Mouse (Mus musculus): Measurements from ENCODE around the gene Mmgt2. TPM values are rescaled to one million over a fixed set of nuclear protein-coding genes. Genes with fewer than 3 reads are reported as not detected.

The Mmgt2 gene
- polyA plus RNA-seq, 1 experiment from 2014 or later = 62.2 TPM

DNA sequence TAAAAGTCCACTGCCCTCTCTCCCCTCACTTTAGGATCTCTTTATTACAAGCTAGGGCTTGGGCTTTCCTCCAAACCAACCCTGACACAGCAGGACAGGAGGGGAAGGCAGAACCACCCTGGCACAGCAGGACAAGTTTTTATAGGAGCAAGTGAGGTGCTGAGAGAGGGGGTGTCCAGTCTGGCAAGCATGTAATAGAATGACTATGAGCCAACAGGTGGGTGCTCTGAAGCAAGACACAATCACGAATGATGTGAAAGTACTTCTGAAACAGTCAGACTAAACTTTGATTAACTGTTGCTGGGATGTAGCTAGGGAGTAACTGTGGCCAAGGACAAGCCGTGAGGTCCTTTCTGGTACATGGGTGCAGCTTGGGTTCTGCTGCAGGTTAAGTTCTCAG lies 57.7 kb downstream of the Mmgt2 start:
- no peak for TF ChIP-seq CTCF (IDR thresholded peaks at IDR 0.05; ENCODE audit: low read depth)
- 89% methylated on average over 2 of the region's 2 CpGs for WGBS

DNA sequence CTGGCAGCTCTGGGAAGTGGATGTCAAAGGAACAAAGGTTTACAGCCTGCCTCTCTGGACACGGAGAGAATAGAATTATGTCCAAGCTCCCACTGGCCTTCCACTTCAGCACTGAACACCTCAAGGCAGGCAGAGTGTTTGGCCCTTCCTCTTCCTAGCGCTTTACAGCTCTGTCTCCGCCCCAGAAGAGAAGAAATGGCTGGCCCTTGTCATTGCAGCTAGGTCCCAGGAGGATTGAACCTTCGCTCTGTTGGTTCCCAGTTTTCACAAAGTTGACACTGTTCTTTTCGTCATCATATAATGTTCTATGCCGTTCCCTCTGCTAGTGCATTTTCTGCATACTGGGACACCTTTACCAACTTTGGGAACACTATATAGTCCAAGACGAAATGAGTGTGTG lies 59.8 kb downstream of the Mmgt2 start:
- Histone ChIP-seq H3K4me1 (replicated peaks; ENCODE audit: control insufficient read depth, insufficient read depth, low read length) (no peaks in the 10 kb centered on the region), H3K27me3 (replicated peaks; ENCODE audit: control insufficient read depth, insufficient read depth, low read length) (no peaks in the 10 kb centered on the region), H3K9ac (ENCODE audit: low read depth, low read length) (no peak overlapping the region), H3K4me2 (replicated peaks; ENCODE audit: low read depth) (no peak overlapping the region), H3K36me3 (ENCODE audit: control insufficient read depth, insufficient read depth) (0 out of 2 replicates have a peak, but pooled peaks cover 4% of the 10 kb centered on the region), H3K4me3 (ENCODE audit: low read depth, low read length) (no peak overlapping the region), H3K27ac (ENCODE audit: low read depth, low read length) (no peak overlapping the region), H3K9me3 (ENCODE audit: control insufficient read depth) (no peaks in the 10 kb centered on the region)
- no peak for TF ChIP-seq CTCF (IDR thresholded peaks at IDR 0.05; ENCODE audit: low read depth)
- 74% methylated on average over 7 of the region's 7 CpGs for WGBS
- no peak for ATAC-seq

More for the DNA sequence above, 57.7 kb downstream of the Mmgt2 start:
- Histone ChIP-seq H3K27ac (ENCODE audit: low read depth, low read length) (no peak overlapping the region), H3K36me3 (ENCODE audit: control insufficient read depth, insufficient read depth) (no peaks in the 10 kb centered on the region), H3K27me3 (replicated peaks; ENCODE audit: control insufficient read depth, insufficient read depth, low read length) (no peaks in the 10 kb centered on the region), H3K4me2 (replicated peaks; ENCODE audit: low read depth) (no peak overlapping the region), H3K4me1 (replicated peaks; ENCODE audit: control insufficient read depth, insufficient read depth, low read length) (no peaks in the 10 kb centered on the region), H3K9ac (ENCODE audit: low read depth, low read length) (no peak overlapping the region), H3K9me3 (ENCODE audit: control insufficient read depth) (no peaks in the 10 kb centered on the region), H3K4me3 (ENCODE audit: low read depth, low read length) (no peak overlapping the region)
- no peak for ATAC-seq

DNA sequence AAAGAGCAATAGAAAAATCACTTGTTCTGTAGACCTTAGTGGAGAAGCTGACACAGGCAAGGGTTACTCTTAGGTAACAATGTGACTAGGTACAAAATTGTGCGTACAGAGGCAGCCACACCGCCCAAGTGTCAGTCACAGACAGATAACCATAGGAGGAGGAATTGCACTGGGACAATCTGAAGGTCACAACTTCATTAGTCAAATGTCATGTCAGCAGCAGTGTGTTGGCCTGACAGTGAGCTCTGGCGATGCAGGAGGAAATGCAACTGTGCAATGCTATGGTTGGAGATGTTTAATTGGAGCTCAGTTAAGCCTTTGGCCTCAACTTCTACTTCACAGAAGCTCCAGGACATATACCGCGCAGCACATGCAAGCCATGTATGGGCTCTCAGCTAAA lies 62.2 kb downstream of the Mmgt2 start:
- H3K36me3 ChIP-seq (ENCODE audit: control insufficient read depth, insufficient read depth) = 0 out of 2 replicates have a peak, but pooled peaks cover 4% of the 10 kb centered on the region
- TF ChIP-seq CTCF (IDR thresholded peaks at IDR 0.05; ENCODE audit: low read depth) = no peak
- WGBS = 75% methylated on average over 5 of the region's 5 CpGs
- no peaks in the 10 kb centered on the region for H3K4me1 ChIP-seq (replicated peaks; ENCODE audit: control insufficient read depth, insufficient read depth, low read length)
- no peak overlapping the region for H3K4me3 ChIP-seq (ENCODE audit: low read depth, low read length)
- no peak overlapping the region for H3K4me2 ChIP-seq (replicated peaks; ENCODE audit: low read depth)
- ATAC-seq = no peak
- H3K9ac ChIP-seq (ENCODE audit: low read depth, low read length) = no peak overlapping the region
- no peak overlapping the region for H3K27ac ChIP-seq (ENCODE audit: low read depth, low read length)
- no peaks in the 10 kb centered on the region for H3K9me3 ChIP-seq (ENCODE audit: control insufficient read depth)
- H3K27me3 ChIP-seq (replicated peaks; ENCODE audit: control insufficient read depth, insufficient read depth, low read length) = no peaks in the 10 kb centered on the region

Other genes starting within 250 kb of the Mmgt2 start
- gene Pigl, start 190.2 kb upstream of the Mmgt2 start, polyA plus RNA-seq (2015; fragmentation: Nextera tagmentation; extraction: Ambion mirVana) = 8.3 and 8.9 TPM in 2 replicates
- gene Ncor1, start 190.1 kb upstream of the Mmgt2 start, polyA plus RNA-seq (2015; fragmentation: Nextera tagmentation; extraction: Ambion mirVana) = 114 and 140 TPM in 2 replicates
- 54.9 and 55.2 TPM in 2 replicates for gene Cenpv, start 109.4 kb upstream of the Mmgt2 start, polyA plus RNA-seq (2015; fragmentation: Nextera tagmentation; extraction: Ambion mirVana)
- 2,405 and 2,440 TPM in 2 replicates for gene Ubb, start 97.5 kb upstream of the Mmgt2 start, polyA plus RNA-seq (2015; fragmentation: Nextera tagmentation; extraction: Ambion mirVana)
- 6.0 and 6.3 TPM in 2 replicates for gene Trpv2, start 74.2 kb upstream of the Mmgt2 start, polyA plus RNA-seq (2015; fragmentation: Nextera tagmentation; extraction: Ambion mirVana)
- 31.9 and 32.3 TPM in 2 replicates for gene Lrrc75a, start 141 bp upstream of the Mmgt2 start, polyA plus RNA-seq (2015; fragmentation: Nextera tagmentation; extraction: Ambion mirVana)
- gene Zfp287, start 83.2 kb downstream of the Mmgt2 start, polyA plus RNA-seq (2015; fragmentation: Nextera tagmentation; extraction: Ambion mirVana) = 1.5 and 2.3 TPM in 2 replicates
- not detected in 2 replicates for gene Gm10428, start 104.4 kb downstream of the Mmgt2 start, polyA plus RNA-seq (2015; fragmentation: Nextera tagmentation; extraction: Ambion mirVana)
- gene Zfp286, start 140.8 kb downstream of the Mmgt2 start, polyA plus RNA-seq (2015; fragmentation: Nextera tagmentation; extraction: Ambion mirVana) = 4.2 and 4.3 TPM in 2 replicates
- gene Trim16, start 171.6 kb downstream of the Mmgt2 start, polyA plus RNA-seq (2015; fragmentation: Nextera tagmentation; extraction: Ambion mirVana) = 10.8 and 11.5 TPM in 2 replicates
- gene Fbxw10, start 198.4 kb downstream of the Mmgt2 start, polyA plus RNA-seq (2015; fragmentation: Nextera tagmentation; extraction: Ambion mirVana) = 0.14 and 0.17 TPM in 2 replicates
- gene Tvp23b, start 230.8 kb downstream of the Mmgt2 start, polyA plus RNA-seq (2015; fragmentation: Nextera tagmentation; extraction: Ambion mirVana) = 53.4 and 57.2 TPM in 2 replicates